8 mouse cellular contexts compared by ENCODE assay signal in the genomic region with DNA sequence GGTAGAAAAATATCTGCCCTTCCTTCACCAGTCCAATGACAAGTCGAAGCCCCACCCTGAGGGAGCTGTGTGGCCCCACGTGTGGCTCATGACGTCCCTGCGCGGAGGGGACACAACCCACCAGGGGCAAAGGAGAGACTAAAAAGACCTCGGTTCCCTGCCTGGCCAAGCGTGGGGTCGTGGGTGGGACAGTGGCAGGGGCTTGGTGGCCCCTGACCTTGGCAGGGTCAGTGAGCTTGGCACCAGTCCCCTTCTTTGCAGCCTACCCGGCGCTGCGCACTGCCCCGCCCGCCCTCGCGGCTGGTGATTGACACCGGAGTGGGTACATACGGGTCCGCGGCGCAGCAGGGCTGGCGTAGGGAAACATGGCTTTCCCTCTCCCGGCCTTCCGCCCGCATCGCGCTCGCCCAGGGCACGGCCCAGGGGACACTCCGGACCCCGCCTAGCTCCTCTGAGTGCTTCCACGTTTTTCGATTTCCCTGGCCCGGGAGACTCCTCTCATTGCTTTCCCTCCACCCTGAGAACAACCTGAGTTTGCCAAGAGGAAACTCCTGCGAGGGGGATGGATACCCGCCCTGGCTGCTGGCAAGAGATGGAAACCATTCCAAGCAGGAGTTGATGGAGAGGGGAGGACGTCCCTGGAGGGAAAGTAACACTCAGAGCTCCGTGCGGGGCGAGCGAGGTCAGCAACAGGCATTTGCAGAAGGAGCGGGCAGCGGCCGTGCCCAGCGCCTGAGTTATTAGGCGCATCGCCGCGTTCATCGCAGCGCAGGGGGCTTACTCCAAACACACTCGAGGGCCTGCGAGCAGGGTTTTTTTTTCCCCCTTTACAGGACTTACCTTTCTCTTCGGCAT. TPM values are rescaled to one million over a fixed set of nuclear protein-coding genes. Genes with fewer than 3 reads are reported as not detected.
DNase-seq lines count a peak whose midpoint lies in the region; ATAC-seq lines count a peak whose summit lies in the region.

No protein-coding gene starts in this region.

- peak overlapping the region; percentile 85 for H3K27ac ChIP-seq in hindbrain, embryonic 15.5 days (replicated peaks)

- peak; percentile 78 for ATAC-seq in hindbrain, embryonic 15.5 days (ENCODE audit: low FRiP score, low read depth)

- no peaks in the 10 kb centered on the region for H3K36me3 ChIP-seq in hindbrain, embryonic 15.5 days

- H3K9ac ChIP-seq in hindbrain, embryonic 15.5 days = peak overlapping the region; percentile 74

- 2% methylated on average over 52 of the region's 53 CpGs for WGBS in hindbrain, embryonic 15.5 days

- H3K4me2 ChIP-seq in hindbrain, embryonic 15.5 days = peak overlapping the region; percentile 99

- no peaks in the 10 kb centered on the region for H3K9me3 ChIP-seq in hindbrain, embryonic 15.5 days

- DNase-seq in R1 (ENCODE audit: low read depth, low spot score) = peak; percentile 37
- DNase-seq in cerebellum, postnatal 25 days = peak; percentile 80 to 85
- DNase-seq in gastrocnemius, adult 18-20 months (ENCODE audit: low spot score) = peak; percentile 32
- DNase-seq in left cerebral cortex, adult 11 months (ENCODE audit: low spot score) = peak; percentile 65
- DNase-seq in lung, postnatal 25 days (ENCODE audit: low spot score) = peak; percentile 7
- peak; percentile 41 for DNase-seq in retina, postnatal 7 days (ENCODE audit: low read depth, low spot score)
- peak; percentile 44 to 68 for DNase-seq in urinary bladder, postnatal 4 days (ENCODE audit: low spot score in 2 of 2)

- H3K4me3 ChIP-seq in hindbrain, embryonic 15.5 days = peak overlapping the region; percentile 61

- H3K27me3 ChIP-seq in hindbrain, embryonic 15.5 days = no peaks in the 10 kb centered on the region

- peaks cover 11% of the 10 kb centered on the region for H3K4me1 ChIP-seq in hindbrain, embryonic 15.5 days (replicated peaks)

RNA-seq across cellular contexts. Expression of gene Hmgn3, which starts 0.7 kb away (rescaled TPM):
- total RNA-seq in gastrocnemius, adult 18-20 months (2021) = 1 to 10 TPM; 2.8 to 4.4 TPM
- 155 and 161 TPM in 2 replicates for polyA plus RNA-seq in hindbrain, embryonic 15.5 days (2015; fragmentation: Nextera tagmentation; extraction: Ambion mirVana)

Comparison
In these comparisons a context has a peak if more than half of its experiments do, and no peak if none do; other contexts are left out.
1. Peak in every context shown above with its lines: DNase-seq, ATAC-seq, H3K4me3 ChIP-seq and H3K27ac ChIP-seq.
2. DNase-seq: peak in every context shown above with its lines; median percentile 82 in cerebellum, postnatal 25 days; 65 in left cerebral cortex, adult 11 months; 56 in urinary bladder, postnatal 4 days; 41 in retina, postnatal 7 days; 37 in R1; 32 in gastrocnemius, adult 18-20 months; 7 in lung, postnatal 25 days.